Mouse (Mus musculus) skeletal muscle tissue, adult 2 months (tissue): Measurements from ENCODE around the gene Nkd1.
A peak's percentile ranks its signal among the peaks of the same experiment; 100 is the strongest.

Experiments used
- DNase-seq: peaks from one replicate; pipeline ENCODE4 v3.0.0-alpha.2; 2012; ENCODE audit warnings: low read depth, low spot score

Gene Nkd1

DNA sequence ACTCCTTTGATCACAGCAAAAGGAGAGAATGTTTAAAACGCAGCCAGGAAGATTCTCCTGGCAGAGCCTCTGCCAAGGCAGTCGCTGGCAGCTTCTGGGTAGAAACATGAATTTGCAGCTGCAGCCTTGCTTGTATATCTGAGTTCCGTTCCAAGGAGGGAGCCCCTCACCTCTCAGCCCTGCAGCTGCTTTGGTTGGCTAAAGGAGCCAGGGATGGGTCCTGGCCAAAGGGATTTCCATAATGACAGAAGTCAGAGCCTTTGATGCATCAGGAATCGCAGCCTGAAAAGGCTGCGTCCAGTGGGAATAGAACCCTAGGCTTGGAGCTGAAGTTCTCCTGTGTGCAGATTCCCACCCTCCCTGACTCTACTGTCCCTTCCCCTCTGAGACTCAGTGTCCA lies 93.8 kb downstream of the Nkd1 start:
- no peak for DNase-seq

- DNase-seq: no peak
Observed at GRCm38 (mm10) chr8:88618612-88619011, 97.5 kb downstream of the Nkd1 start.

DNA sequence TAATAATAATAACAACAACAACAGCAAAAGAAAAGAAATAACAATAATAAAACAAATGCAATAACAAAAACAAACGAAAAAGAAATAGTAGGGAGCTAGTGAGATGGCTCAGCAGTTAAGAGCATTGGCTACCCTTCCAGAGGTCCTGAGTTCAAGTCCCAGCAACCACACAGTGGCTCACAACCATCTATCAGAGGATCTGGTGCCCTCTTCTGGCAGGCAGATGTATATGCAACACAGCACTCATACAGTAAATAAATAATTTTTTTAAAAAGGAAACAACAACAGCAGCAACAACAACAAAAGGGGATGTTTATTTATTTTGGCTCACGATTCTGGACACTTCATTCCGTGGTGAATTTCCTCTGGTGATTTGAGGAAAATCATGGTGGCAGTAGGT lies 98.4 kb downstream of the Nkd1 start:
- DNase-seq: no peak

GRCm38 (mm10) chr8:88620931-88621330 lies 99.8 kb downstream of the Nkd1 start:
- DNase-seq: no peak

DNA sequence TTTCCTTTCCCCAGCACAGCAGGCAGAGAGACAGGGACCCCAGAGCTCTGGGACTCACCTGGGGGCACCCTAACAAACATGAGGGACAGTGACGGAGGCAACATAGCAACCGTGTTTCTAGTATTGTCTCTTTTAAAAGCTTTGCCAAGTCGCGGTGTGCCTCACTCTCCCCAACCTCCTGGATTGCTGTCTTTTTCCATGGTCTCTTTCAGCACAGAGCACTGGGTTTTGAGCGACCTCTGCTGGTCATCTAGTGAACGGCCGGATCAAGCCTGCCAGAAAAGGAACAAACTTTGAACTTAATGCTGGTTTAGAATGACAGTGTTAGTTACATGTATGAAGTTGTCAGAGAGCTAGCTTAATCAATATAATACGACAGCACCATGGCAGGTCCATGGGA lies 100.3 kb downstream of the Nkd1 start:
- peak; percentile 37 for DNase-seq

DNA sequence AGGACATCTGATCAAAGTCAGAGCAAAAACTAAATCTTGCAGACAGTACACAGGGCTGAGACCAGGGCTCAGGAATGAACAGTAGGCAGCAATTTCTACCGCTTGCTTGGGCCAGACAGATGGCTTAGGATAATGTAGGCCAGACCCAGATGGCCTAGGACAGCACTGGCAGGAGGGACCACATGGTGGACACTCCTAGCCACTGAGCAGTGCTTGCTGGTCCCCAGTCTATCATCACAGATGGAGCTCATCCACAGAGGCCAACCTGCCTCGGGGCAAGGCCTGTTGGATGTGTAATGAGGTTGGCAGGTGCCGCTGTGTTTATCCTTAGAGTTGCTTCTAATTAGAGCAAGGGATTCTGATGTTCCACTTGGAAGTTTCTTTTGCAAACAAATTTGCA lies 102.2 kb downstream of the Nkd1 start:
- DNase-seq: no peak

GRCm38 (mm10) chr8:88624276-88624675 lies 103.1 kb downstream of the Nkd1 start:
- DNase-seq: no peak

DNA sequence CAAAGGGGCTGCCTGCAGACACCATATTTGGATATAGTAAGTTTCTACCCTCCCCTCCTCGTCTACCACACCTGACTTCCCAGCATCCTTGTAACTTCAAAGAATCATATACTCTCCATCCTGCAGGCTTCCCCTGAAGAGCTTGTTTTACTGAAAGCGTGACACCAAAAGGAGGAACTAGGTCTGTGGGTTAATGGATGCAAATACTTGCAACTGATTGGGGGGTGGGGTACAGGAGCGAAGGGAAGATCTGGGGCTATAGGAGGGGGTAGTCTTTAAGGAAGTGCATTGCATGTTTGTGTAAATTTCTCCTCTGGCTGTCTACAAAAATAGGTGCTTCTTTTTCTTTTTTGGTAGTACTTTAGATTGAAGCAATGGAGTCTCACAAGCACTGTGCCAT lies 105.3 kb downstream of the Nkd1 start:
- DNase-seq: no peak

GRCm38 (mm10) chr8:88626940-88627264 lies 105.7 kb downstream of the Nkd1 start:
- no peak for DNase-seq

- peak; percentile 61 for DNase-seq
Observed at GRCm38 (mm10) chr8:88627265-88627991, 106.3 kb downstream of the Nkd1 start.

DNA sequence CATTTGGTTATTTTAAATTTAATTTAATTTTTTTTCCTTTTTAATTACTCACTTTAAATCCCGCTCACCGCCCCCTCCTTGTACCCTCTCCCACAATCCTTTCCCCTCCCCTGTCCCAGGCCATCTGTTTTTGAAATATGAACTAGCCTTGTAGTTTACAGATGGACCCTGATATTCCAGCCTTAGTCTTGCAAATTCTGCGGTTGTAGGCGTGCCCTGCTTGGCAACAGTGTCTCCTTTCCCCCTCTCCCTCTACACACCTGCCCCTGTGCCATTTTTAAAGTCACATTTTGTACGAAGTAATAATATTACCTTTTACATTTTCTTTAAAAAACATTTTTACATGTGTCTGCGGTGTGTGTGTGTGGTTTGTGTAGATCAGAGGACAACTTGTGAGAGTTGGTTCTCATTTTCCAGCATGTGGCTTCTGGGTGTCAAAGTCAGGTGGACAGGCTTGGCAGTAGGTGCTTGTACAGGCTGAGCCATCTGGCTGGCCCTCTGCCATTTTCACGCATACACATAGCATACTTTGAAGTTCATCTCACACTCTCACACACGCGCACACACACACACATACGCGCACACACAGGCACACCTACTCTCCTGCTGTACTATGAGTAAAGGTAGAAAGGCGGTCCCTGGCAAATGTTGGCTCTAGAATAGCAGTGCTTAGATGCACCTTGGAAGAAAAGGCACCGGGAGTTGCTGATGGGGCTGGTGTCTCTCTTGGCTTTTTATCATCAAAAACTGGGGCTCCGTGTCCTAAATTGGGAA lies 107.0 kb downstream of the Nkd1 start:
- no peak for DNase-seq

GRCm38 (mm10) chr8:88630225-88630624 lies 109.1 kb downstream of the Nkd1 start:
- DNase-seq: peak; percentile 66

GRCm38 (mm10) chr8:88631081-88631480 lies 109.9 kb downstream of the Nkd1 start:
- no peak for DNase-seq

GRCm38 (mm10) chr8:88633343-88633765 lies 112.2 kb downstream of the Nkd1 start:
- DNase-seq: peak; percentile 44

GRCm38 (mm10) chr8:88635474-88636397 lies 114.6 kb downstream of the Nkd1 start, which contains the start of gene Snx20:
Gene Snx20, minus strand, starts transcription at chr8:88636128.
- DNase-seq: peak; percentile 36

DNA sequence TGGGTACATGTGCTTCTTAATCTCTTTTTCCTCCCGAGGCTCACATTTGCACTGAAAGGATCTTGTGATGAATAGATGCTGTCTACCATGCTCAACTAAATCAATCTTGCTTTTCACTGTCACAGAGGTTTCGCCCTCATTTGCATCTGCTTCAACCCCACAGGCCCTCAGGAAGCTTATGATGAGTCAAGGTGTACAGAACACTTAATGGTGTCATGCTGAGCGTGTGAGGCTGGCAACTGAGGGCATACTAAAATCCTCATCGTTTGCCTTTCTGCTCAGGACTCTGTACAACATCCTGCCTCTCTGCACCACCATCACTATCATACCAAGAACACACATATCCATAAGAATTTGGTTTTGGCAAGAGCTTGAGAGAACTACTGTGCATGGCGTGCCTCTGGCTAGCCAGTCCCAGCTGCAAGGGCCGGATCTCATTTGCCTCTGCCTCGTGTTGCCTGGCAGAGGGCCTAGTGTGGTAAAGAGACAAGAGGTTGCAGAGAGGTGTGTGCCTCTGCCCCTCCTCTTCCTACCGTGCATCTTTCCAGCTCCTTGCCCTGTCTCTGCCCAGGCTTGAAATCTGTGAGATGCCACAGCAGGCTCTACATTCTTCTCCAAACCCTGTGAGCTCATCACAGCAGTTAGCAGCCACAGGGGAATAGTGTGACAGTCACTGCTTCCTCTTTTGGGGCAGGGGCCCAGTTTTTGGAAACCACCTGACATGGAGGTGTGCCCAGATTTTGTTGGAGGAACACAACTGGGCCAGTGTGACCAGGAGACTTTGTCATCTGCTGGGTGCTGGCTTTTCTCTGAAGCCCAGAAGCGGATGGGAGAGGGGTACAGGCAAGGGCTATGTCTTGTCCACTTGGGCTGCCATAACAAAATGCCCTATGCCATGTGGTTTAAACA lies 116.2 kb downstream of the Nkd1 start:
- DNase-seq: no peak

DNA sequence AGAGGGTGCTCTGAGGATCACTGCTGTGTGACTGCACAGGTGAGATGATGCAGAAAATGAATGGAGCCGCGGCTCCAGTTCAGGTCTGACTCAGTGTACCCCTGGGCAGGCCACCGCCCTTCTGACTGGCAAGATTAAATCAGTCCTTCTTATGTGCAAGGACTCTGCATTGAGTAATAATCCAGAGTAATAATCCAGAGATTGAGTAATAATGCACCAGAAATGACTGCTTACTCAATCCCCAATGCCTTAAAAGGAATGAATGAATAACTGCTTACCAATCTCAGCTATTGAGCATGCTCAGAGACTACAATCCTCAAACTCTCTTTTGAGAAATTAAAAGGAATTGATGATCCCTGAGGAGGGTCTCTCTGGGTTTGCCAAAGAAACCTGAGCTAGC lies 117.8 kb downstream of the Nkd1 start:
- no peak for DNase-seq

DNA sequence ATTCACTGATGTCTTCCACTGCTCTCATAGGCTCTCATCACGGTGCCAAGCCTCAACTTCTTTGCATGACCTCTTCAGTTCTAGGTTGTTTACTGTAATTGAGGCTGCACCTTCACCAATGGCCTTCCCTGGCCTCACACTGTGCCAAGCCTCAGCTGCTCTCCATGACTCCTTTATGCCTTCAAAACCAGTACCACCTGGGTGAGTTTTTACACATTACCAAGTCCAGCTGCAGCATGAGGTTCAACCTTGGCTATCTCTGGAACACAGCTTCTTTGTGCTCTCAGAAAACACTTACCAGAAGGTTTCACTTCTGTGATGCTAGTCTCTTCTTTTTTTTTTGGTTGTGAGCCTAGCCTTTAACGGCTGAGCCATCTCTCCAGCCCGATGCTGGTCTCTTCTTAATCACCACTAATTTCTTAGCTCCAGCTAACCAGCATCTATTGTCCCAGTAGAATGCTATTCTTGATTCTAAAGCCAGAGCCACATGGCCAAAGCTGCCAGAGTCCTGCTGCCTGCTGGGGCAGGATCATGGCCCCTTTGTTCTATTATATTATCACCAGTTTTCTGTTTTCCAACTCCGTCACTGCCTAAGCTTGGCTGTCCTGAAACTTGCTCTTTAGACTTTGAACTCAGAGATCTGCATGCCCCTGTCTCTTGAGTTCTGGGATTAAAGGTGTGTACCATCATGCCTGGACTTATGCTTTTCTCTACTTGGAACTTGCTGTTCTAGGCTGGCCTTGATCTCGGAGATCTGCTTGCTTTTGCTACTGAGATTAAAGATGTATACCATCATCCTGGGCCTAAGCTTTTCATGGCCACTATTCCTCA lies 121.8 kb downstream of the Nkd1 start:
- DNase-seq: no peak
